Mouse (Mus musculus) ovary, adult 18-20 months (tissue): ENCODE measurements around the gene Strn4.

Experiments
- DNase-seq: peaks from one replicate; pipeline ENCODE4 v3.0.0; 2022; ENCODE audit warnings: low spot score, mixed read lengths

The Strn4 gene

GRCm38 (mm10) chr7:16810920-16811648 is 4.6 kb upstream of the Strn4 start:
- no peak for DNase-seq

GRCm38 (mm10) chr7:16811649-16812070 is 4.0 kb upstream of the Strn4 start:
- DNase-seq, result no peak

GRCm38 (mm10) chr7:16812505-16812904 is 3.2 kb upstream of the Strn4 start:
- no peak for DNase-seq

- DNase-seq, result peak; percentile 55
Observed at GRCm38 (mm10) chr7:16816078-16816474, 387 bp downstream of the Strn4 start.

- DNase-seq, result no peak
Observed at GRCm38 (mm10) chr7:16816475-16817122, 910 bp downstream of the Strn4 start, which contains the start of gene Fkrp. Gene Fkrp, minus strand, starts transcription at chr7:16816732.

- DNase-seq, result no peak
Observed at GRCm38 (mm10) chr7:16817693-16818092, 2.0 kb downstream of the Strn4 start.

GRCm38 (mm10) chr7:16819794-16820193 is 4.1 kb downstream of the Strn4 start:
- no peak for DNase-seq

- DNase-seq, result no peak
Observed at GRCm38 (mm10) chr7:16820271-16820763, 4.6 kb downstream of the Strn4 start.

- no peak for DNase-seq
Observed at GRCm38 (mm10) chr7:16821091-16821490, 5.4 kb downstream of the Strn4 start.

- no peak for DNase-seq
Observed at GRCm38 (mm10) chr7:16821669-16822101, 6.0 kb downstream of the Strn4 start.

GRCm38 (mm10) chr7:16823734-16824133 is 8.0 kb downstream of the Strn4 start:
- no peak for DNase-seq

- DNase-seq, result no peak
Observed at GRCm38 (mm10) chr7:16825785-16826184, 10.1 kb downstream of the Strn4 start.

- DNase-seq, result no peak
Observed at GRCm38 (mm10) chr7:16826571-16826970, 10.9 kb downstream of the Strn4 start.

GRCm38 (mm10) chr7:16827274-16827673 is 11.6 kb downstream of the Strn4 start:
- no peak for DNase-seq

- DNase-seq, result no peak
Observed at GRCm38 (mm10) chr7:16830449-16830848, 14.8 kb downstream of the Strn4 start.

GRCm38 (mm10) chr7:16837916-16838803 is 22.5 kb downstream of the Strn4 start:
- DNase-seq, result no peak

- DNase-seq, result no peak
Observed at GRCm38 (mm10) chr7:16838804-16839426, 23.2 kb downstream of the Strn4 start.

- DNase-seq, result no peak
Observed at GRCm38 (mm10) chr7:16839427-16840108, 23.9 kb downstream of the Strn4 start.

- DNase-seq, result no peak
Observed at GRCm38 (mm10) chr7:16840109-16840491, 24.4 kb downstream of the Strn4 start.

GRCm38 (mm10) chr7:16841078-16841477 is 25.4 kb downstream of the Strn4 start:
- DNase-seq, result no peak
